14 mouse cellular contexts compared by ENCODE assay signal in the genomic region with DNA sequence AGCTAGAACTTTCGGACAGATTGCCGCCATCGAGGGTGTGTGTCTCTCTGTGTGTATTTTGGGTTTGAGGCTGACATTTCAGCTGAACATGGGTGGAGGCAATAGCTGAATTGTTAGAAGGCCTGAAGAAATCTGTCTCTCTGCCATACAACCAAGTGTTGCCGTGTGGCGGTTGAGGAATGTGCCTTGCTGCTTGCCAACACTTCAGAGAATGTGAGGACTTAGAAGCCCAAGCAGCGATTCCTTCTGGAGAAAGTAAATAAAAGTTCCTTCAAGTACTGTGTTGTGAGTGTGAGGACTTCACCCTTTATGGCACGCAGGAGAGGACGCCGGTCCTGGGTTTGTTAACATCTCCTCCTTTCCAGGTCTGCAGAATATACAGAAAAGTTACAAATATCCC.
DNase-seq lines count a peak whose midpoint lies in the region; ATAC-seq and TF ChIP-seq lines count a peak whose summit lies in the region.
"Had no signal": no experiment of that assay in that cellular context is flagged by ENCODE, and none has a peak within 500 bp of the region (broad histone marks: within the 10 kb centered on the region; RNA-seq: fewer than 3 reads in every experiment).

No protein-coding gene starts in this region.

- no peak for ATAC-seq in embryonic facial prominence, embryonic 13.5 days (ENCODE audit: insufficient number of reproducible peaks, insufficient read depth, low FRiP score, low TSS enrichment, low read depth)
- no peak for ATAC-seq in limb, embryonic 14.5 days (ENCODE audit: low FRiP score, low read depth)
- peak; percentile 78 for ATAC-seq in lung, embryonic 16.5 days (ENCODE audit: low read depth)
- ATAC-seq: activated CD4-positive, CD25-positive, alpha-beta regulatory T cell, adult 4 months; intestine, embryonic 15.5 days had no signal

- H3K4me3 ChIP-seq in embryonic facial prominence, embryonic 13.5 days: no peak overlapping the region
- no peak overlapping the region for H3K4me3 ChIP-seq in embryonic facial prominence, embryonic 10.5 days
- no peak overlapping the region for H3K4me3 ChIP-seq in limb, embryonic 14.5 days (replicated peaks; ENCODE audit: low read length)
- H3K4me3 ChIP-seq in limb, embryonic 10.5 days: no peak overlapping the region
- H3K4me3 ChIP-seq in lung, embryonic 16.5 days (ENCODE audit: low read length): no peak overlapping the region
- no peak overlapping the region for H3K4me3 ChIP-seq in forebrain, embryonic 10.5 days
- H3K4me3 ChIP-seq: intestine, embryonic 15.5 days had no signal

- 76% methylated on average over 9 of the region's 9 CpGs for WGBS in embryonic facial prominence, embryonic 13.5 days
- 90% methylated on average over 9 of the region's 9 CpGs for WGBS in embryonic facial prominence, embryonic 10.5 days
- WGBS in limb, embryonic 14.5 days: 78% methylated on average over 9 of the region's 9 CpGs
- 93% methylated on average over 9 of the region's 9 CpGs for WGBS in limb, embryonic 10.5 days
- WGBS in lung, embryonic 16.5 days: 42% methylated on average over 9 of the region's 9 CpGs
- 96% methylated on average over 9 of the region's 9 CpGs for WGBS in forebrain, embryonic 10.5 days

- no peak for TF ChIP-seq POLR2A in limb, embryonic 14.5 days (IDR thresholded peaks at IDR 0.05; ENCODE audit: borderline replicate concordance, extremely low read depth, insufficient read depth, insufficient read length)

- 0 out of 2 replicates have a peak overlapping the region, but pooled peaks have one; percentile 11 for H3K27ac ChIP-seq in embryonic facial prominence, embryonic 13.5 days
- H3K27ac ChIP-seq in embryonic facial prominence, embryonic 10.5 days (replicated peaks): no peak overlapping the region
- peak overlapping the region; percentile 52; the same call in 1 of the 2 replicates for H3K27ac ChIP-seq in limb, embryonic 14.5 days (replicated peaks; ENCODE audit: low read depth, low read length)
- H3K27ac ChIP-seq in limb, embryonic 10.5 days: no peak overlapping the region
- H3K27ac ChIP-seq in lung, embryonic 16.5 days (ENCODE audit: low read length): peak overlapping the region; percentile 83
- no peak overlapping the region for H3K27ac ChIP-seq in forebrain, embryonic 10.5 days
- H3K27ac ChIP-seq: intestine, embryonic 15.5 days had no signal

- H3K9ac ChIP-seq in embryonic facial prominence, embryonic 13.5 days: no peak overlapping the region
- H3K9ac ChIP-seq in limb, embryonic 14.5 days (ENCODE audit: low read depth, low read length, severe bottlenecking): no peak overlapping the region
- no peak overlapping the region for H3K9ac ChIP-seq in lung, embryonic 16.5 days (ENCODE audit: low read length)
- H3K9ac ChIP-seq: intestine, embryonic 15.5 days had no signal

- no peak overlapping the region for H3K4me2 ChIP-seq in embryonic facial prominence, embryonic 13.5 days
- H3K4me2 ChIP-seq in limb, embryonic 14.5 days (replicated peaks; ENCODE audit: low read depth, low read length, severe bottlenecking): no peak overlapping the region
- H3K4me2 ChIP-seq in lung, embryonic 16.5 days (ENCODE audit: low read depth, low read length): no peak overlapping the region
- H3K4me2 ChIP-seq: intestine, embryonic 15.5 days; liver, embryonic 11.5 days had no signal

- peaks cover 41% of the 10 kb centered on the region for H3K4me1 ChIP-seq in embryonic facial prominence, embryonic 13.5 days
- H3K4me1 ChIP-seq in embryonic facial prominence, embryonic 10.5 days: peaks cover 35% of the 10 kb centered on the region
- peaks cover 18% of the 10 kb centered on the region for H3K4me1 ChIP-seq in limb, embryonic 14.5 days (ENCODE audit: control insufficient read depth, insufficient read depth, low read length)
- H3K4me1 ChIP-seq in limb, embryonic 10.5 days: peaks cover 24% of the 10 kb centered on the region
- H3K4me1 ChIP-seq in lung, embryonic 16.5 days (replicated peaks; ENCODE audit: control insufficient read depth, insufficient read depth, low read length): peaks cover 33% of the 10 kb centered on the region
- peaks cover 29% of the 10 kb centered on the region for H3K4me1 ChIP-seq in forebrain, embryonic 10.5 days

- no peaks in the 10 kb centered on the region for H3K9me3 ChIP-seq in embryonic facial prominence, embryonic 13.5 days
- H3K9me3 ChIP-seq in embryonic facial prominence, embryonic 10.5 days: no peaks in the 10 kb centered on the region
- no peaks in the 10 kb centered on the region for H3K9me3 ChIP-seq in limb, embryonic 14.5 days (ENCODE audit: control insufficient read depth, low read length)
- H3K9me3 ChIP-seq in limb, embryonic 10.5 days (replicated peaks): no peaks in the 10 kb centered on the region
- no peaks in the 10 kb centered on the region for H3K9me3 ChIP-seq in lung, embryonic 16.5 days (ENCODE audit: control insufficient read depth, low read length)
- no peaks in the 10 kb centered on the region; the same call in 1 of the 2 replicates for H3K9me3 ChIP-seq in forebrain, embryonic 10.5 days
- H3K9me3 ChIP-seq: intestine, embryonic 15.5 days had no signal

- no peak for DNase-seq in embryonic facial prominence, embryonic 10.5 days (ENCODE audit: low spot score)
- DNase-seq in limb, embryonic 14.5 days (ENCODE audit: low spot score): no peak
- DNase-seq in limb, embryonic 10.5 days (ENCODE audit: low spot score): no peak
- DNase-seq in testis, postnatal 14 days (ENCODE audit: low spot score): no peak
- no peak for DNase-seq in B cell, adult 2 months
- no peak for DNase-seq in forebrain, embryonic 10.5 days (ENCODE audit: extremely low spot score, low spot score)
- DNase-seq: cerebellum, postnatal 10 days; kidney, postnatal 36 days; right cerebral cortex, postnatal 4 days had no signal

- H3K36me3 ChIP-seq in embryonic facial prominence, embryonic 13.5 days: no peaks in the 10 kb centered on the region
- H3K36me3 ChIP-seq in embryonic facial prominence, embryonic 10.5 days (replicated peaks): no peaks in the 10 kb centered on the region
- no peaks in the 10 kb centered on the region for H3K36me3 ChIP-seq in limb, embryonic 14.5 days (ENCODE audit: control insufficient read depth, insufficient read depth, low read length)
- no peaks in the 10 kb centered on the region for H3K36me3 ChIP-seq in limb, embryonic 10.5 days
- H3K36me3 ChIP-seq in lung, embryonic 16.5 days (ENCODE audit: control insufficient read depth, insufficient read depth, low read length): no peaks in the 10 kb centered on the region
- H3K36me3 ChIP-seq in forebrain, embryonic 10.5 days (replicated peaks): no peaks in the 10 kb centered on the region
- H3K36me3 ChIP-seq: intestine, embryonic 15.5 days had no signal

- no peaks in the 10 kb centered on the region for H3K27me3 ChIP-seq in embryonic facial prominence, embryonic 13.5 days
- H3K27me3 ChIP-seq in embryonic facial prominence, embryonic 10.5 days (replicated peaks; ENCODE audit: low read depth, poor library complexity, severe bottlenecking): no peaks in the 10 kb centered on the region
- H3K27me3 ChIP-seq in limb, embryonic 14.5 days (ENCODE audit: control insufficient read depth, insufficient read depth, low read length): no peaks in the 10 kb centered on the region
- peaks cover 6% of the 10 kb centered on the region; the same call in 1 of the 2 replicates for H3K27me3 ChIP-seq in limb, embryonic 10.5 days (ENCODE audit: low read depth, poor library complexity, severe bottlenecking)
- H3K27me3 ChIP-seq in lung, embryonic 16.5 days (ENCODE audit: control insufficient read depth, insufficient read depth, low read depth, low read length): no peaks in the 10 kb centered on the region
- H3K27me3 ChIP-seq in forebrain, embryonic 10.5 days (ENCODE audit: poor library complexity, severe bottlenecking): peaks cover 16% of the 10 kb centered on the region; the same call in 1 of the 2 replicates
- H3K27me3 ChIP-seq: intestine, embryonic 15.5 days had no signal

Comparison
In these comparisons a context has a peak if more than half of its experiments do, and no peak if none do; other contexts are left out.
1. H3K27ac ChIP-seq: peak in embryonic facial prominence, embryonic 13.5 days (single experiment), limb, embryonic 14.5 days (single experiment) and lung, embryonic 16.5 days (single experiment); none in embryonic facial prominence, embryonic 10.5 days (single experiment), limb, embryonic 10.5 days (single experiment) and forebrain, embryonic 10.5 days (single experiment).